Mouse (Mus musculus) thymus, adult 2 months (tissue): ENCODE results near the gene Kif5c. TPM values are rescaled to one million over a fixed set of nuclear protein-coding genes. Genes with fewer than 3 reads are reported as not detected.

Experiments
- DNase-seq: peaks from one replicate; pipeline ENCODE4 v3.0.0; 2021
- H3K27ac ChIP-seq: fragments of 200-500 bp; 2 replicates; pipeline ENCODE4 v1.5.1; 2012; ENCODE audit warnings: low read length, control low read depth; ENCODE audit not compliant: control insufficient read depth, insufficient read depth
- H3K27me3 ChIP-seq: fragments of 200-500 bp; 2 replicates; pipeline ENCODE4 v1.6.1; 2012; ENCODE audit warnings: mild to moderate bottlenecking, low read length, moderate library complexity, mixed read lengths; ENCODE audit not compliant: control insufficient read depth, insufficient read depth
- H3K36me3 ChIP-seq: fragments of 200-500 bp; 2 replicates; pipeline ENCODE4 v1.6.1; 2012; ENCODE audit warnings: mild to moderate bottlenecking, low read length, moderate library complexity; ENCODE audit not compliant: control insufficient read depth, insufficient read depth
- H3K4me1 ChIP-seq: fragments of 200-500 bp; replicated peaks from 2 replicates; pipeline ENCODE4 v1.6.1; 2012; ENCODE audit warnings: low read length; ENCODE audit not compliant: control insufficient read depth, insufficient read depth
- H3K4me3 ChIP-seq: fragments of 200-500 bp; 2 replicates; pipeline ENCODE4 v1.5.1; 2012; ENCODE audit warnings: mild to moderate bottlenecking, low read length, control low read depth, moderate library complexity; ENCODE audit not compliant: control insufficient read depth, insufficient read depth
- CTCF ChIP-seq: fragments of 200-500 bp; IDR thresholded peaks from 2 replicates; pipeline ENCODE4 v1.5.1; 2012; ENCODE audit warnings: mild to moderate bottlenecking, control low read depth, low read length, moderate library complexity, borderline replicate concordance; ENCODE audit not compliant: control insufficient read depth, poor library complexity, insufficient read depth; ENCODE audit errors: extremely low read depth
- POLR2A ChIP-seq: fragments of 200-500 bp; IDR thresholded peaks from 2 replicates; pipeline ENCODE4 v1.6.1; 2012; ENCODE audit warnings: mild to moderate bottlenecking, low read length, control low read depth, moderate library complexity; ENCODE audit not compliant: control insufficient read depth, poor library complexity, insufficient read depth; ENCODE audit errors: extremely low read depth
- WGBS: fragments of 180-500 bp; shearing (Covaris S2); methylation state at CpG from one replicate; pipeline ENCODE4 v1.1.7; 2018; 5-methylcytosine and 5-hydroxymethylcytosine counted together
- polyA plus RNA-seq: library from polyadenylated mRNA; depleted of rRNA; stranded (reverse); fragments of >200 nt; gene quantifications from 2 replicates; pipeline ENCODE4 v1.2.3, GENCODE M21; 2012

Kif5c gene
- polyA plus RNA-seq, 1 experiment, result 0.40 TPM

GRCm38 (mm10) chr2:49596318-49596717, 22.8 kb upstream of the Kif5c start:
- TF ChIP-seq CTCF, result no peak
- H3K27me3 ChIP-seq, result no peaks in the 10 kb centered on the region
- 83% methylated on average over 3 of the region's 3 CpGs for WGBS
- H3K27ac ChIP-seq, result no peak overlapping the region
- no peaks in the 10 kb centered on the region for H3K36me3 ChIP-seq
- H3K4me3 ChIP-seq, result no peak overlapping the region
- no peaks in the 10 kb centered on the region; the same call in 1 of the 2 replicates for H3K4me1 ChIP-seq
- no peak for DNase-seq

GRCm38 (mm10) chr2:49600021-49600681, 18.9 kb upstream of the Kif5c start:
- H3K27ac ChIP-seq, result no peak overlapping the region
- H3K4me1 ChIP-seq, result no peaks in the 10 kb centered on the region; the same call in 1 of the 2 replicates
- 86% methylated on average over 7 of the region's 7 CpGs for WGBS
- DNase-seq, result no peak
- H3K36me3 ChIP-seq, result no peaks in the 10 kb centered on the region
- TF ChIP-seq POLR2A, result no peak
- TF ChIP-seq CTCF, result no peak
- no peaks in the 10 kb centered on the region for H3K27me3 ChIP-seq
- no peak overlapping the region for H3K4me3 ChIP-seq

- TF ChIP-seq POLR2A, result no peak
- no peak for DNase-seq
- WGBS, result 97% methylated on average over 4 of the region's 4 CpGs
- H3K36me3 ChIP-seq, result no peaks in the 10 kb centered on the region
- no peaks in the 10 kb centered on the region; the same call in 1 of the 2 replicates for H3K4me1 ChIP-seq
- H3K4me3 ChIP-seq, result no peak overlapping the region
- H3K27ac ChIP-seq, result no peak overlapping the region
- no peaks in the 10 kb centered on the region for H3K27me3 ChIP-seq
Measured at GRCm38 (mm10) chr2:49602791-49603349, 16.2 kb upstream of the Kif5c start.

- Histone ChIP-seq H3K36me3 (no peaks in the 10 kb centered on the region), H3K4me3 (no peak overlapping the region), H3K27me3 (no peaks in the 10 kb centered on the region), H3K27ac (no peak overlapping the region), H3K4me1 (no peaks in the 10 kb centered on the region)
- 68% methylated on average over 5 of the region's 5 CpGs for WGBS
- no peak for TF ChIP-seq CTCF
- no peak for TF ChIP-seq POLR2A
- no peak for DNase-seq
Measured at GRCm38 (mm10) chr2:49609611-49610010, 9.5 kb upstream of the Kif5c start.

GRCm38 (mm10) chr2:49616765-49617164, 2.3 kb upstream of the Kif5c start:
- WGBS, result 47% methylated on average over 3 of the region's 3 CpGs
- no peak for DNase-seq
- Histone ChIP-seq H3K4me3 (no peak overlapping the region), H3K4me1 (peaks cover 8% of the 10 kb centered on the region), H3K27ac (no peak overlapping the region), H3K27me3 (peaks cover 12% of the 10 kb centered on the region; the same call in 1 of the 2 replicates), H3K36me3 (no peaks in the 10 kb centered on the region)
- TF ChIP-seq CTCF (no peak), POLR2A (no peak)

GRCm38 (mm10) chr2:49619719-49620522, 823 bp downstream of the Kif5c start:
- Histone ChIP-seq H3K27ac (no peak overlapping the region), H3K4me3 (peak overlapping the region; percentile 57), H3K36me3 (no peaks in the 10 kb centered on the region), H3K4me1 (peaks cover 8% of the 10 kb centered on the region), H3K27me3 (peaks cover 12% of the 10 kb centered on the region; the same call in 1 of the 2 replicates)
- 0 out of 2 replicates have a peak, but pooled peaks have one; percentile 15 for TF ChIP-seq CTCF
- TF ChIP-seq POLR2A, result no peak
- peak; percentile 15 for DNase-seq
- WGBS, result 7% methylated on average over 33 of the region's 33 CpGs
